Mouse (Mus musculus): ENCODE measurements around the gene Mical2.

- TF ChIP-seq CTCF (IDR thresholded peaks at IDR 0.05; ENCODE audit: low read depth, low read length) (no peak), POLR2AphosphoS5 (IDR thresholded peaks at IDR 0.05; ENCODE audit: insufficient replicate concordance, low read depth, low read length) (no peak), GATA1 (IDR thresholded peaks at IDR 0.05; ENCODE audit: borderline replicate concordance, low read length) (no peak), TAL1 (conservative IDR thresholded peaks at IDR 0.05; ENCODE audit: low read depth, low read length) (no peak)
These were observed 115.4 kb downstream of the Mical2 start for GRCm38 (mm10) chr7:112341052-112341451.

Measured in G1E (cell line).